Mouse (Mus musculus) liver, embryonic 12.5 days (tissue): ENCODE measurements around the gene Fam189b. TPM values are rescaled to one million over a fixed set of nuclear protein-coding genes. Genes with fewer than 3 reads are reported as not detected.

Source experiments
- ATAC-seq: fragments of 200-750 bp; cut with Nextera tagmentation; 2 replicates; pipeline ENCODE4 v1.8.0; 2017; ENCODE audit warnings: moderate number of reproducible peaks, mild to moderate bottlenecking, moderate library complexity
- H3K27ac ChIP-seq: fragments of 300-500 bp; sonication (generic); 2 replicates; pipeline ENCODE4 v1.5.1; 2016; ENCODE audit warnings: mild to moderate bottlenecking
- H3K27me3 ChIP-seq: fragments of 300-500 bp; sonication (generic); replicated peaks from 2 replicates; pipeline ENCODE4 v1.6.1; 2016; ENCODE audit warnings: mild to moderate bottlenecking, moderate library complexity
- H3K36me3 ChIP-seq: fragments of 300-500 bp; sonication (generic); 2 replicates; pipeline ENCODE4 v1.6.1; 2016; ENCODE audit warnings: mild to moderate bottlenecking, moderate library complexity
- H3K4me1 ChIP-seq: fragments of 300-500 bp; sonication (generic); 2 replicates; pipeline ENCODE4 v1.6.1; 2016
- H3K4me2 ChIP-seq: fragments of 300-500 bp; sonication (generic); 2 replicates; pipeline ENCODE4 v1.6.1; 2016; ENCODE audit warnings: mild to moderate bottlenecking, moderate library complexity
- H3K4me3 ChIP-seq: fragments of 300-500 bp; sonication (generic); 2 replicates; pipeline ENCODE4 v1.5.1; 2016; ENCODE audit warnings: mild to moderate bottlenecking, moderate library complexity
- H3K9ac ChIP-seq: fragments of 300-500 bp; sonication (generic); 2 replicates; pipeline ENCODE4 v1.6.1; 2016; ENCODE audit warnings: mild to moderate bottlenecking, moderate library complexity
- H3K9me3 ChIP-seq: fragments of 300-500 bp; sonication (generic); replicated peaks from 2 replicates; pipeline ENCODE4 v1.6.1; 2016; ENCODE audit warnings: mild to moderate bottlenecking, moderate library complexity
- WGBS: fragments of 180-500 bp; shearing (Covaris S2); methylation state at CpG from one replicate; pipeline ENCODE4 v1.1.7; 2016; ENCODE audit not compliant: insufficient replicate concordance; 5-methylcytosine and 5-hydroxymethylcytosine counted together
- polyA plus RNA-seq: library from polyadenylated mRNA; unstranded; fragments of >200 nt; fragmentation: Nextera tagmentation; extraction: Ambion mirVana; gene quantifications from 2 replicates; pipeline ENCODE4 v1.2.1, GENCODE M21; 2016

Fam189b gene
- polyA plus RNA-seq = 5.3 and 6.6 TPM in 2 replicates

DNA sequence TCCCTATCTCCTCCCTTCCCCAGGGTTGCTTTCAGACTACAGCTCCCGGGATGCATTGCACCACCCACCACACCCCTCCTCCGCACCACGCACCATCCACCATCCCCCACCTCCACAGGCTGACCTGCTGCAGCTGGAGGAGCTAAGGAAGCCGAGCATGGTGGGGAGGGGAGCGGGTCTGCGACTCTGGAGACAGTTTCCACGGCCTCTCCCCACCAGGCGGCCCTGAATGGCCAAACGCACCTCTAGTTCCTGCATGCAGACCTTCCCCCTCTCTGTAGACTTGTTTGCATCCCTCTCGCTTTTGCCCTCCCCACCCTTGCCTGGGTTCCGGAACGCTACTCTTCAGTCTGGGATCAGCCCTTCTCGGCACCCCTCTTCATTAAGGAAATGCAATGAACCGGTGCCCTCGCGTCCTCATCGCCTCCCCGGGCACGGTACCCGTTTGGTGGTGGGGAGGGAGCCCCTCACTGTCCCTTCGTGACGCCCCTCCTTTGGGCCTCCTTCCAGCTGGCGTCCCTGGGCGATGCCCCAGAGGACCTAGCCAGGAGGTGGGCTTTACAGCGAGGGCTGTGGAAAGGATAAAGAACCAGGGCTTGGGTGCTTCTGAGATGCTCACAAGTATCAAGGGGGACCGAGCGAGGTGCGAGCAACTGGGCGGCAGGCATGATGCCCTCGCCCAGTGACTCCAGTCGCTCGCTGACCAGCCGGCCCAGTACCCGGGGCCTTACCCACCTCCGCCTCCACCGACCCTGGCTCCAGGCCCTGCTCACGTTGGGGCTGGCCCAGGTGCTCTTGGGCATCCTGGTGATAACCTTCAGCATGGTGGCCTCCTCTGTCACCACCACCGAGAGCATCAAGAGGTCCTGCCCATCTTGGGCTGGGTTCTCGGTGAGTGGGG lies at the start of gene Fam189b:
Fam189b (plus strand) TSS at position 86 of the 901 bp plus-strand sequence.
- WGBS = 23% methylated on average over 39 of the region's 39 CpGs
- Histone ChIP-seq H3K27me3 (0 out of 2 replicates have a peak, but pooled peaks cover 4% of the 10 kb centered on the region), H3K9me3 (no peaks in the 10 kb centered on the region), H3K4me2 (peak within 1 kb of the TSS; percentile 88), H3K36me3 (peaks cover 45% of the 10 kb centered on the region), H3K9ac (peak within 1 kb of the TSS; percentile 69), H3K4me1 (peaks cover 66% of the 10 kb centered on the region), H3K4me3 (peak within 1 kb of the TSS; percentile 63), H3K27ac (peak within 1 kb of the TSS; percentile 64)
- ATAC-seq = peak; percentile 88

DNA sequence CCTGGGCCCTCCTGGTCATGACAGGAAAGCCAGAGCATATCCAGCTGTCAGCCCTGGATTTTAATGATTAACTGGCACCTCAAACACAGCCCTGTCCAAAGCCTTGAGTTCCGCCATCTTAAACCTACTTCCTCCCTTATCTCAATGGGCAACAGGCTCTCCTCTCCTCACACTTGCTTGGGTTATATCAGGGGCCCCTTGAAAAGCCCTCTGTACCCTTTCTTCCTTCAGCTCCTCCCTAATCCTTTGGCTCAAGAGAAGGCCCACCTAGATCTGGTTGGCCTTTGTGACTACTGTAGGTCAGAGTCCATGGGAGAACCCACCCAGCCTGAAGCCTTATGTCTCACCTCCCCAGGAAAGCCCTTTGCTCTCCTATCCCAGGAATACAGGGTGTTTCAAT lies 49.2 kb upstream of the Fam189b start:
- Histone ChIP-seq H3K4me2 (peak overlapping the region; percentile 84), H3K4me1 (peaks cover 85% of the 10 kb centered on the region), H3K36me3 (peaks cover 17% of the 10 kb centered on the region), H3K27ac (peak overlapping the region; percentile 97), H3K4me3 (peak overlapping the region; percentile 54), H3K9me3 (no peaks in the 10 kb centered on the region), H3K9ac (peak overlapping the region; percentile 74), H3K27me3 (no peaks in the 10 kb centered on the region)
- ATAC-seq = no peak
- 19% methylated on average over 1 of the region's 1 CpGs for WGBS

- Histone ChIP-seq H3K36me3 (peaks cover 39% of the 10 kb centered on the region), H3K27ac (peak within 1 kb of the TSS; percentile 97), H3K4me3 (peak within 1 kb of the TSS; percentile 81), H3K9ac (peak within 1 kb of the TSS; percentile 95), H3K9me3 (no peaks in the 10 kb centered on the region), H3K4me1 (peaks cover 86% of the 10 kb centered on the region), H3K27me3 (no peaks in the 10 kb centered on the region), H3K4me2 (peak within 1 kb of the TSS; percentile 78)
- WGBS = 9% methylated on average over 3 of the region's 3 CpGs
- ATAC-seq = peak; percentile 66
Measured at GRCm38 (mm10) chr3:89135958-89136357, 47.0 kb upstream of the Fam189b start, which contains the start of gene Pklr. Gene Pklr (plus strand): TSS chr3:89136142.

GRCm38 (mm10) chr3:89136365-89136764 lies 46.6 kb upstream of the Fam189b start:
- Histone ChIP-seq H3K4me1 (peaks cover 88% of the 10 kb centered on the region), H3K36me3 (peaks cover 43% of the 10 kb centered on the region), H3K27me3 (no peaks in the 10 kb centered on the region), H3K9me3 (no peaks in the 10 kb centered on the region), H3K4me2 (peak overlapping the region; percentile 78), H3K9ac (peak overlapping the region; percentile 95), H3K27ac (peak overlapping the region; percentile 97), H3K4me3 (peak overlapping the region; percentile 81)
- WGBS = 10% methylated on average over 9 of the region's 9 CpGs
- peak; percentile 47 for ATAC-seq

DNA sequence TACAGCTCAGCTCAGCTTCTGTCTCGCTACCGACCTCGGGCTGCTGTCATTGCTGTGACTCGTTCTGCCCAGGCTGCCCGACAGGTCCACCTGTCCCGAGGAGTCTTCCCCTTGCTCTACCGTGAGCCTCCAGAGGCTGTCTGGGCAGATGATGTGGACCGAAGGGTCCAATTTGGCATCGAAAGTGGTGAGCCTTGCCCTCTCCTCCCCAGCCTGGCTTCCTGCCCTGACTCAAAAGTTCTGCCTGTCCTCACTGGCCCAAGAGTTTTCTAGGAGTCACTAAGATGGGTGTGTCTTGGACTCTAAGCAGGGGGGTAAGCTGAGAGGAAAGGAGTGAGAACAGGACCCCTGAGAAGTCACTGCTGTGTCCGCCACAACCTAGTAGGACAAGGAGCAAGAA lies 38.1 kb upstream of the Fam189b start:
- Histone ChIP-seq H3K4me1 (peaks cover 94% of the 10 kb centered on the region), H3K36me3 (peaks cover 72% of the 10 kb centered on the region), H3K9ac (0 out of 2 replicates have a peak overlapping the region, but pooled peaks have one; percentile 14), H3K27me3 (peaks cover 26% of the 10 kb centered on the region), H3K9me3 (no peaks in the 10 kb centered on the region), H3K4me2 (no peak overlapping the region), H3K27ac (peak overlapping the region; percentile 79; the same call in 1 of the 2 replicates), H3K4me3 (no peak overlapping the region)
- ATAC-seq = no peak
- WGBS = 72% methylated on average over 10 of the region's 10 CpGs

DNA sequence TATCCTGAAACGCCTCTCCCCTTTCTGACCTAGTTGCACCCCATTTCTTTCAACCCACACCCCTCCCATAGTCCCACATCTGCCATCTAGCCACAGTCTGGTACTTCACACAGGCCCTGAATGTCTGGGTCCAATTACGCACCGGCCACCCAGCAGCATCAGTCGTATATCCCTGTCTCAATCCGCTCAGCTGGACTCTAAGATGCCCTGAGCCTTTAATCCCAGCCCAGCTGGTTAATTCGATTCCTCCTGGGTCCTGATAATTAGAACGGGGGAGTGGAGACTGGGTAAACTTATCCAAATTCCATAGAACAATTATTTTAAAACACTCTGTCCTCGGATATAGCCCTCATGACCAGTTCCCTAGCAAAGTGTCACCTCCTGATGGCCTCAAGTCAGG lies 37.4 kb upstream of the Fam189b start:
- Histone ChIP-seq H3K27ac (peak overlapping the region; percentile 79), H3K4me2 (no peak overlapping the region), H3K27me3 (peaks cover 33% of the 10 kb centered on the region), H3K4me1 (peaks cover 92% of the 10 kb centered on the region), H3K4me3 (no peak overlapping the region), H3K36me3 (peaks cover 64% of the 10 kb centered on the region), H3K9me3 (no peaks in the 10 kb centered on the region), H3K9ac (no peak overlapping the region)
- WGBS = 77% methylated on average over 8 of the region's 8 CpGs
- ATAC-seq = no peak

GRCm38 (mm10) chr3:89147101-89147978 lies 35.6 kb upstream of the Fam189b start:
- Histone ChIP-seq H3K4me2 (peak overlapping the region; percentile 71), H3K9me3 (no peaks in the 10 kb centered on the region), H3K4me1 (peaks cover 92% of the 10 kb centered on the region), H3K27ac (peak overlapping the region; percentile 79), H3K36me3 (peaks cover 46% of the 10 kb centered on the region), H3K4me3 (peak overlapping the region; percentile 42), H3K27me3 (peaks cover 46% of the 10 kb centered on the region), H3K9ac (peak overlapping the region; percentile 57)
- WGBS = 17% methylated on average over 26 of the region's 26 CpGs
- peak; percentile 90 for ATAC-seq

- H3K27ac ChIP-seq = peak overlapping the region; percentile 79
- H3K9me3 ChIP-seq = no peaks in the 10 kb centered on the region
- peaks cover 93% of the 10 kb centered on the region for H3K4me1 ChIP-seq
- peak overlapping the region; percentile 42 for H3K4me3 ChIP-seq
- H3K4me2 ChIP-seq = peak overlapping the region; percentile 71
- ATAC-seq = no peak
- WGBS = 9% methylated on average over 15 of the region's 15 CpGs
- peak overlapping the region; percentile 57 for H3K9ac ChIP-seq
- H3K27me3 ChIP-seq = peaks cover 52% of the 10 kb centered on the region
- peaks cover 40% of the 10 kb centered on the region for H3K36me3 ChIP-seq
Measured at GRCm38 (mm10) chr3:89147979-89148311, 35.0 kb upstream of the Fam189b start.

GRCm38 (mm10) chr3:89148567-89148966 lies 34.4 kb upstream of the Fam189b start:
- WGBS = 71% methylated on average over 14 of the region's 14 CpGs
- H3K4me3 ChIP-seq = no peak overlapping the region
- peak overlapping the region; percentile 57 for H3K9ac ChIP-seq
- peak overlapping the region; percentile 79 for H3K27ac ChIP-seq
- H3K4me2 ChIP-seq = peak overlapping the region; percentile 71
- no peak for ATAC-seq
- H3K9me3 ChIP-seq = no peaks in the 10 kb centered on the region
- H3K36me3 ChIP-seq = peaks cover 34% of the 10 kb centered on the region
- H3K27me3 ChIP-seq = peaks cover 56% of the 10 kb centered on the region
- H3K4me1 ChIP-seq = peaks cover 87% of the 10 kb centered on the region

DNA sequence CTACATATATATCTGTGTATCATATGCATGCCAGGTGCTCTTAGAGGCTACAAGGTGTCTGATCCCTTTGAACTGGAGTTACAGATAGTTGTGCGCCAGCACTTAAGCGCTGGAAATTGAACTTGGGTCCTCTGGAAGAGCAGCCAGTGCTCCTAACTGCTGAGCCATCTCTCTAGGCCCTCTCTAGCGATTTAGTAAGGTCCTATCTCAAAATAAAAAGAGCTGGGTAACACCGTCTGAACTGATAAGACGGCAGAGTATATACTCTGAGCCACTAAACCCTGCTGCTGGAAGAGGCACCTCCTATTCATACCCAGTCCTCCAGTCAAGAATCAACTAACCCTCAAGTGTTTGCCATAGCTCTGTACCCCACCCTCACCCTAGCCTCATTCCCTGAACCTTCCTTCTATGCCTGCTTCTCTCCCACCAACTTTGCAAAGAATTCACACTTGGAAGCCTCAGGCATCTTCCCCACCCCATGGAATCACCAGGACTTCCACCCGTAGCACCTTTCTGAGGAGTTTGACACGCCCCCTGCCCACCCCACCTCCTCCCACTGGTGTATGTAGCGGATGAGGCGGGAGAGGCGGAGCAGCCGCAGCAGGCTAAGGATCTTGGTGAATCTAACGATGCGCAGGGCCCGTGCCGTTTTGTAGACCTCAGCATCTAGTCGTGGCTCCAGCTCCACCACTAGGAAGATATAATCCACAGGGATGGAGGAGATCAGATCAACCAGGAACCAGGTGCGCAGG lies 30.7 kb upstream of the Fam189b start:
- Histone ChIP-seq H3K4me3 (no peak overlapping the region), H3K27ac (peak overlapping the region; percentile 55; the same call in 1 of the 2 replicates), H3K4me1 (peaks cover 55% of the 10 kb centered on the region), H3K36me3 (no peaks in the 10 kb centered on the region), H3K27me3 (peaks cover 70% of the 10 kb centered on the region), H3K4me2 (peak overlapping the region; percentile 38), H3K9ac (no peak overlapping the region; the same call in 1 of the 2 replicates), H3K9me3 (no peaks in the 10 kb centered on the region)
- ATAC-seq = peak; percentile 27
- WGBS = 28% methylated on average over 17 of the region's 17 CpGs

DNA sequence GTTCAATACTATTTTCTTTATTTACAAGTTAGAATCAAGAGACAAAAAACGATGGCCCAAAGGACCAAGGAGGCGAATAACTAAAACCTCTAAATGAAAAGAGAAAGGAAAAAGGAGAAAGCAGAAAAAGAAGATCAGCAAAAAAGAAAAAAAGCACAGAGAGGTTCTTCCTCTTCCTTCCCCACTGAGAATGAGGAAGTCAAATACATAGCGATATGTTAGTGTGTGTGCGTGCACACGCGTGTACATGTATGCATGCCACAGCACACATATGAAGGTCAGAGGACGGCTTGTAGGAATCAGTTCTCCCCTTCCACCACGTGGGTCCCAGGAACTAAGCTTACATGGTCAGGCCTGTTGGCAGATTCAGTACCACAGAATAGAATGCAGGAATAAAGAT lies 26.0 kb upstream of the Fam189b start:
- peaks cover 63% of the 10 kb centered on the region for H3K27me3 ChIP-seq

More for the DNA sequence above, 26.0 kb upstream of the Fam189b start:
- no peak for ATAC-seq
- H3K4me3 ChIP-seq = no peak overlapping the region
- H3K9ac ChIP-seq = no peak overlapping the region
- H3K36me3 ChIP-seq = no peaks in the 10 kb centered on the region
- H3K4me1 ChIP-seq = peaks cover 35% of the 10 kb centered on the region
- WGBS = 67% methylated on average over 8 of the region's 8 CpGs
- H3K4me2 ChIP-seq = no peak overlapping the region
- no peaks in the 10 kb centered on the region for H3K9me3 ChIP-seq
- H3K27ac ChIP-seq = no peak overlapping the region
